Mouse (Mus musculus) embryonic facial prominence, embryonic 15.5 days (tissue): Measurements from ENCODE around the gene Cdh12. TPM values are rescaled to one million over a fixed set of nuclear protein-coding genes. Genes with fewer than 3 reads are reported as not detected.
"Not testable (repeated sequence)": the region's sequence is repeated elsewhere in the genome, so short reads cannot be mapped to it uniquely, and the experiment has no call there.

ENCODE experiments used
- ATAC-seq: fragments of 200-750 bp; cut with Nextera tagmentation; 2 replicates; pipeline ENCODE4 v1.8.0; 2017; ENCODE audit warnings: low read depth, moderate TSS enrichment; ENCODE audit not compliant: insufficient number of reproducible peaks, low FRiP score, low TSS enrichment
- H3K27ac ChIP-seq: fragments of 300-500 bp; sonication (generic); replicated peaks from 2 replicates; pipeline ENCODE4 v1.5.1; 2015; ENCODE audit warnings: mild to moderate bottlenecking, inconsistent platforms
- H3K27me3 ChIP-seq: fragments of 300-500 bp; sonication (generic); 2 replicates; pipeline ENCODE4 v1.6.1; 2015; ENCODE audit warnings: inconsistent platforms
- H3K36me3 ChIP-seq: fragments of 300-500 bp; sonication (generic); 2 replicates; pipeline ENCODE4 v1.6.1; 2015; ENCODE audit warnings: mild to moderate bottlenecking, inconsistent platforms
- H3K4me1 ChIP-seq: fragments of 300-500 bp; sonication (generic); 2 replicates; pipeline ENCODE4 v1.6.1; 2015; ENCODE audit warnings: inconsistent platforms
- H3K4me2 ChIP-seq: fragments of 300-500 bp; sonication (generic); replicated peaks from 2 replicates; pipeline ENCODE4 v1.6.1; 2015; ENCODE audit warnings: mild to moderate bottlenecking, inconsistent platforms
- H3K4me3 ChIP-seq: fragments of 300-500 bp; sonication (generic); replicated peaks from 2 replicates; pipeline ENCODE4 v1.5.1; 2015; ENCODE audit warnings: mild to moderate bottlenecking, inconsistent platforms
- H3K9ac ChIP-seq: fragments of 300-500 bp; sonication (generic); 2 replicates; pipeline ENCODE4 v1.6.1; 2015; ENCODE audit warnings: inconsistent platforms
- H3K9me3 ChIP-seq: fragments of 300-500 bp; sonication (generic); replicated peaks from 2 replicates; pipeline ENCODE4 v1.6.1; 2016; ENCODE audit warnings: inconsistent platforms
- WGBS: fragments of 180-500 bp; shearing (Covaris S2); methylation state at CpG from one replicate; pipeline ENCODE4 v1.1.7; 2015; 5-methylcytosine and 5-hydroxymethylcytosine counted together
- polyA plus RNA-seq: library from polyadenylated mRNA; unstranded; fragments of >200 nt; fragmentation: Nextera tagmentation; extraction: Ambion mirVana; gene quantifications from 2 replicates; pipeline ENCODE4 v1.2.1, GENCODE M21; 2015

Cdh12 gene
- polyA plus RNA-seq, 1 experiment from 2014 or later: 1.4 TPM

GRCm38 (mm10) chr15:20591599-20591998 lies 142.5 kb downstream of the Cdh12 start:
- Histone ChIP-seq H3K9ac (no peak overlapping the region), H3K27ac (no peak overlapping the region), H3K36me3 (no peaks in the 10 kb centered on the region), H3K4me3 (no peak overlapping the region), H3K9me3 (no peaks in the 10 kb centered on the region), H3K27me3 (no peaks in the 10 kb centered on the region), H3K4me2 (no peak overlapping the region), H3K4me1 (no peaks in the 10 kb centered on the region)
- 75% methylated on average over 5 of the region's 5 CpGs for WGBS
- ATAC-seq: no peak

- not testable (repeated sequence) for H3K36me3 ChIP-seq, H3K4me3 ChIP-seq, H3K27me3 ChIP-seq, H3K9ac ChIP-seq, H3K9me3 ChIP-seq, H3K4me2 ChIP-seq, H3K4me1 ChIP-seq, H3K27ac ChIP-seq, ATAC-seq
- 83% methylated on average over 3 of the region's 3 CpGs for WGBS
These were observed 156.7 kb downstream of the Cdh12 start for GRCm38 (mm10) chr15:20605751-20606150.

- 81% methylated on average over 2 of the region's 2 CpGs for whole genome bisulfite sequencing
- no peak for ATAC-seq
These were observed 185.5 kb downstream of the Cdh12 start for GRCm38 (mm10) chr15:20634593-20634992.

GRCm38 (mm10) chr15:20639155-20639554 lies 190.1 kb downstream of the Cdh12 start:
- no peaks in the 10 kb centered on the region for H3K36me3 ChIP-seq
- no peak for ATAC-seq
- H3K4me2 ChIP-seq: no peak overlapping the region
- H3K27me3 ChIP-seq: no peaks in the 10 kb centered on the region
- WGBS: 71% methylated on average over 2 of the region's 2 CpGs
- H3K4me1 ChIP-seq: no peaks in the 10 kb centered on the region
- H3K9me3 ChIP-seq: no peaks in the 10 kb centered on the region
- H3K9ac ChIP-seq: no peak overlapping the region
- no peak overlapping the region for H3K4me3 ChIP-seq
- H3K27ac ChIP-seq: no peak overlapping the region

More at GRCm38 (mm10) chr15:20634593-20634992, 185.5 kb downstream of the Cdh12 start:
- Histone ChIP-seq H3K4me2 (no peak overlapping the region), H3K4me3 (no peak overlapping the region), H3K9me3 (no peaks in the 10 kb centered on the region), H3K9ac (no peak overlapping the region), H3K4me1 (no peaks in the 10 kb centered on the region), H3K27ac (no peak overlapping the region), H3K27me3 (no peaks in the 10 kb centered on the region), H3K36me3 (no peaks in the 10 kb centered on the region)

GRCm38 (mm10) chr15:20642905-20643414 lies 193.9 kb downstream of the Cdh12 start:
- WGBS: 87% methylated on average over 3 of the region's 3 CpGs

GRCm38 (mm10) chr15:20660221-20660620 lies 211.2 kb downstream of the Cdh12 start:
- Histone ChIP-seq H3K9me3 (no peaks in the 10 kb centered on the region), H3K36me3 (no peaks in the 10 kb centered on the region), H3K9ac (no peak overlapping the region), H3K4me3 (no peak overlapping the region), H3K27me3 (no peaks in the 10 kb centered on the region), H3K4me1 (no peaks in the 10 kb centered on the region), H3K4me2 (no peak overlapping the region), H3K27ac (no peak overlapping the region)
- WGBS: 68% methylated on average over 2 of the region's 2 CpGs
- no peak for ATAC-seq

More at GRCm38 (mm10) chr15:20642905-20643414, 193.9 kb downstream of the Cdh12 start:
- Histone ChIP-seq H3K4me1 (no peaks in the 10 kb centered on the region), H3K27ac (no peak overlapping the region), H3K4me2 (no peak overlapping the region), H3K9me3 (no peaks in the 10 kb centered on the region), H3K4me3 (no peak overlapping the region), H3K27me3 (no peaks in the 10 kb centered on the region), H3K36me3 (no peaks in the 10 kb centered on the region), H3K9ac (no peak overlapping the region)
- no peak for ATAC-seq

GRCm38 (mm10) chr15:20666650-20667049 lies 217.6 kb downstream of the Cdh12 start, which contains the start of gene Acot10:
Acot10 (minus strand) TSS chr15:20666750.
- H3K9ac ChIP-seq: no peak within 1 kb of the TSS
- no peak for ATAC-seq
- no peaks in the 10 kb centered on the region for H3K4me1 ChIP-seq
- H3K27ac ChIP-seq: no peak within 1 kb of the TSS
- H3K27me3 ChIP-seq: no peaks in the 10 kb centered on the region
- whole genome bisulfite sequencing: 87% methylated on average over 10 of the region's 10 CpGs
- H3K36me3 ChIP-seq: no peaks in the 10 kb centered on the region
- no peak within 1 kb of the TSS for H3K4me2 ChIP-seq
- no peak within 1 kb of the TSS for H3K4me3 ChIP-seq
- H3K9me3 ChIP-seq: no peaks in the 10 kb centered on the region

- ATAC-seq: no peak
- Histone ChIP-seq H3K27ac (no peak overlapping the region), H3K36me3 (no peaks in the 10 kb centered on the region), H3K9me3 (no peaks in the 10 kb centered on the region), H3K27me3 (no peaks in the 10 kb centered on the region), H3K4me3 (no peak overlapping the region), H3K9ac (no peak overlapping the region), H3K4me2 (no peak overlapping the region), H3K4me1 (no peaks in the 10 kb centered on the region)
These were observed 218.3 kb downstream of the Cdh12 start for GRCm38 (mm10) chr15:20667350-20667749.

GRCm38 (mm10) chr15:20667989-20668388 lies 218.9 kb downstream of the Cdh12 start:
- no peak for ATAC-seq
- H3K9ac ChIP-seq: no peak overlapping the region
- no peaks in the 10 kb centered on the region for H3K27me3 ChIP-seq
- H3K36me3 ChIP-seq: no peaks in the 10 kb centered on the region
- no peaks in the 10 kb centered on the region for H3K4me1 ChIP-seq
- no peak overlapping the region for H3K4me2 ChIP-seq
- H3K27ac ChIP-seq: no peak overlapping the region
- 61% methylated on average over 1 of the region's 1 CpGs for WGBS
- no peaks in the 10 kb centered on the region for H3K9me3 ChIP-seq
- H3K4me3 ChIP-seq: no peak overlapping the region

GRCm38 (mm10) chr15:20669507-20669906 lies 220.4 kb downstream of the Cdh12 start:
- not testable (repeated sequence) for H3K4me3 ChIP-seq, H3K9ac ChIP-seq, H3K27me3 ChIP-seq, ATAC-seq, H3K4me2 ChIP-seq, H3K36me3 ChIP-seq, H3K9me3 ChIP-seq, H3K27ac ChIP-seq, H3K4me1 ChIP-seq
- 50% methylated on average over 2 of the region's 2 CpGs for WGBS

GRCm38 (mm10) chr15:20682719-20683118 lies 233.7 kb downstream of the Cdh12 start:
- H3K4me3 ChIP-seq: no peak overlapping the region
- H3K36me3 ChIP-seq: no peaks in the 10 kb centered on the region
- no peak overlapping the region for H3K27ac ChIP-seq
- H3K4me2 ChIP-seq: no peak overlapping the region
- no peak overlapping the region for H3K9ac ChIP-seq
- 76% methylated on average over 2 of the region's 2 CpGs for WGBS
- H3K9me3 ChIP-seq: no peaks in the 10 kb centered on the region
- no peak for ATAC-seq
- H3K4me1 ChIP-seq: no peaks in the 10 kb centered on the region
- H3K27me3 ChIP-seq: no peaks in the 10 kb centered on the region

- Histone ChIP-seq H3K4me1 (no peaks in the 10 kb centered on the region), H3K27ac (no peak overlapping the region), H3K36me3 (no peaks in the 10 kb centered on the region), H3K9me3 (no peaks in the 10 kb centered on the region), H3K9ac (no peak overlapping the region), H3K4me3 (no peak overlapping the region), H3K4me2 (no peak overlapping the region), H3K27me3 (no peaks in the 10 kb centered on the region)
- 59% methylated on average over 5 of the region's 5 CpGs for WGBS
- no peak for ATAC-seq
These were observed 235.1 kb downstream of the Cdh12 start for GRCm38 (mm10) chr15:20684200-20684599.
